Mouse (Mus musculus) ES-E14 (cell line): Measurements from ENCODE around the gene Slc24a4.

Experiments
- CHD2 ChIP-seq: IDR thresholded peaks from 2 replicates; pipeline ENCODE4 v1.6.1; 2014; ENCODE audit warnings: mild to moderate bottlenecking, low read depth, low read length, inconsistent platforms
- HCFC1 ChIP-seq: IDR thresholded peaks from 2 replicates; pipeline ENCODE4 v1.6.1; 2012; ENCODE audit warnings: low read length, inconsistent platforms, borderline replicate concordance; ENCODE audit not compliant: insufficient read depth
- ZC3H11A ChIP-seq: IDR thresholded peaks from 2 replicates; pipeline ENCODE4 v1.6.1; 2012; ENCODE audit warnings: low read depth, mild to moderate bottlenecking, inconsistent platforms, low read length, borderline replicate concordance
- ZNF384 ChIP-seq: IDR thresholded peaks from 2 replicates; pipeline ENCODE4 v1.6.1; 2012; ENCODE audit warnings: low read depth, low read length, inconsistent platforms

GRCm38 (mm10) chr12:102255012-102255411 is 126.5 kb downstream of the Slc24a4 start:
- no peak for TF ChIP-seq CHD2
- no peak for TF ChIP-seq ZNF384
- no peak for TF ChIP-seq ZC3H11A
- TF ChIP-seq HCFC1: no peak
